Mouse (Mus musculus): ENCODE results near the gene 1110051M20Rik.
"Not testable (repeated sequence)": the region's sequence is repeated elsewhere in the genome, so short reads cannot be mapped to it uniquely, and the experiment has no call there.

The 1110051M20Rik gene

DNA sequence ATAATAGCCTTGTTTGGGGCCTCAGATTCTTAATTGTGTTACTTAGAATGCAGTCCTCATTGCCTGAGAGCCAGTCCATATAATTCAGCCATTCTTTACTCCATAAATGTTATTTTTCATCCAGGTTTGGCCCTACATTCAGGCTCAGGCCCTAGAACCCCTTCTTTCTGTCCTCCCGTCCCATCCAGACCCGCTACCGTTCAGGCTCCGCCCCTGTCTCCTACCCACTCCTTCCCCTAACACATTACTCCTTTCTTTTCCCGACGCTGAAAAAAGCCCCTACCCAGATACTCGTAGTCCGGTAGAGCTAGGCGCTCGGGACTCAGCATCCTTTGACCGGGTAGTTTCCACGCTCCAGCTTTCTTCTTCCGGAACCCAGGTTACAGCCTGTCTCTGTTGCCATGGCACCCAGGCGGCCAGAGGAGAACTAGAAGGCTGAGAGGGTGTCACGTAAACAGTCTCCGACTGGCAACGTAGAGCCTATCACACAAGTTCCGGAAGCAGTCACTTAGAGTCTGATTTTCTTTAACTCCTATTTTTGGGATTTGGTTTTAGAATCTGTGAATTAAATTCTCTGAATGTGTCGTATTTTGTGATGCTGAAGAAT is at the start of gene 1110051M20Rik:
1110051M20Rik (minus strand) TSS at position 419 of the 607 bp plus-strand sequence.
- in situ Hi-C loops (cut with MboI, MseI): no loop called here

DNA sequence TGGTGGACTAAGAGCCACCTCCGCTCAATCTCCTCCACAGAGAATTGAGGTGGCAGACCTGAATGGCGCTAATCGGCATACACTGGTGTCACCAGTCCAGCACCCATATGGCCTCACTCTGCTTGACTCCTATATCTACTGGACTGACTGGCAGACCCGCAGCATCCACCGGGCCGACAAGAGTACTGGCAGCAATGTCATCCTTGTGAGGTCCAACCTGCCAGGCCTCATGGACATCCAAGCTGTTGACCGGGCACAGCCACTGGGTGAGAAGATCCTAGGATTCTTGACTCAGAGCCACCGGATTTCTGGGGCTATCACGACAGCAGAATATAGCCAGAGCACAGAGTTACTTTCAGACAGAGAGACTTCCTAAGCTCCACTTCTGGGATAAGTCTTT is 49.5 kb upstream of the 1110051M20Rik start:
- in situ Hi-C loops (cut with MboI, MseI): loop anchor here (5.0 kb wide), 1 partner anchor 202 kb away; no protein-coding TSS in a partner anchor

DNA sequence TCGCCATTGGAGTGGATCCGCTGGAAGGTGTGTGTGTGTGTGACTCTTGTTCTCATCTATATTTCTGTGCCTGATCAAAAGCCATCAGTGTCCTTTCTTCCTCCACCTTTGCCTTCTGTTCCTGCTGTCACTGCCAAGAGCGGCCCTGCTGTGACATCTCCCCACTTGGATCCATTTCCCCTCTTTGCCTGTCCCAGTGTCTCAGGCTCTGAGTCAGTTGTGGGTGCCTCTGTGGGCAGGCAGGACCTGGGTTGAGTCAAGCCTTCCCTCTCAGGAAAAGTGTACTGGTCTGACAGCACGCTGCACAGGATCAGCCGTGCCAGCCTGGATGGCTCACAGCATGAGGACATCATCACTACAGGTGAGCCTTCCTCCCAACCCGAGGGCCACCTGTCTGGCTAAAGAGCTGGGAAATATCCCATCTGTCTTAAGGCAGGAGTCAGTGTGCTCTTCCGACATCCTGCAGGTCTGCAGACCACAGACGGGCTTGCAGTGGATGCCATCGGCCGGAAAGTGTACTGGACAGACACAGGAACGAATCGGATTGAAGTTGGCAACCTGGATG is 47.6 kb upstream of the 1110051M20Rik start:
- in situ Hi-C loops (cut with MboI, MseI): loop anchor here (5.0 kb wide), 1 partner anchor 200 kb away; no protein-coding TSS in a partner anchor

DNA sequence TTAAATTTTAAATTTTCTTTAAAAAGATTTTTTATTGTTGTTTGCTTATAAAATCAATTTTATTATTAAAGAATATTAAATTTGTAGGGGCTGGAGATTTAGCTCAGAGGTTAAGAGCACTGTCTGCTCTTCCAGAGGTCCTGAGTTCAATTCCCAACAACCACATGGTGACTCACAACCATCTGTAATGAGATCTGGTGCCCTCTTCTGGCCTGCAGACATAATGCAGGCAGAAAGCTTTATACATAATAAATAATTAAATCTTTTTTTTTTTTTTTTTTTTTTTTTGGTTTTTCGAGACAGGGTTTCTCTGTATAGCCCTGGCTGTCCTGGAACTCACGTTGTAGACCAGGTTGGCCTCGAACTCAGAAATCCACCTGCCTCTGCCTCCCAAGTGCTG is 42.8 kb upstream of the 1110051M20Rik start:
- in situ Hi-C loops (cut with MboI, MseI): not testable (repeated sequence)

DNA sequence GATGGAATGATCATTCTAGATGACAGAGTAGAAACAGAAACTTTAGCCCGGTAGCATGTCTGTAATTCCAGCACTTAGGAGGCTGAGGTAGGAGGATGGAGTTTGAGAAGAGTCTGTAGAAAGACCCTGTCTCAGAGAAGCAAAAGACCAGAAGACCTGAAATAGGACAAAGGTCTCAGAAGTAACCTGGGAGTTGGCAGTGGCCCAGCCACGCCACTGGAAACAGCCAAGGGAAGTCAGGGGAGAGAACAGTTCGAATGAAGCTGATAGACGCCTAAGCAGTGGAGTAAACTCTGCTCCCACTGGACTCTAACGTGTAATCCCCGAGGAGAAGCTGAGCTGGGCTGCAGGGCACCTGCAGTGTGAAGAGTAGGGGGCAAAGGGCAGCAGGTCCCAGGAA is 40.8 kb upstream of the 1110051M20Rik start:
- in situ Hi-C loops (cut with MboI, MseI): no loop called here

DNA sequence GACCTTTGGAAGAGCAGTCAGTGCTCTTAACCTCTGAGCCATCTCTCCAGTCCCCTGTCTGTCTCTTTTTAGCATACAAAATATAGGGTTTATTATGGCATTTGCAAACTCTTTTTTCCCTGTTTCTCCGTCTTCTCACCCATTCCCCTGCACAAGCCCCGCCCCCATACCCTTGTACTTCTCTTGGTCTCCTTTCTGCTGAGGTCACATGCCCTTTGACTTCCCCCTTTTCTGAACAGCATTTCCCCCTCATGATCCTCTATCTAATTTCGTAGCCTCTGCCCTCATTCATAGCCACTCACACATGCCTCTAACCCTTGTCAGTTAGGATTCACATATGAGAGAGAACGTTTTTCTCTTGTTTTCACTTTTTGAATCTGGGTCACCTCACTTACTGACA is 40.2 kb upstream of the 1110051M20Rik start:
- in situ Hi-C loops (cut with MboI, MseI): no loop called here

DNA sequence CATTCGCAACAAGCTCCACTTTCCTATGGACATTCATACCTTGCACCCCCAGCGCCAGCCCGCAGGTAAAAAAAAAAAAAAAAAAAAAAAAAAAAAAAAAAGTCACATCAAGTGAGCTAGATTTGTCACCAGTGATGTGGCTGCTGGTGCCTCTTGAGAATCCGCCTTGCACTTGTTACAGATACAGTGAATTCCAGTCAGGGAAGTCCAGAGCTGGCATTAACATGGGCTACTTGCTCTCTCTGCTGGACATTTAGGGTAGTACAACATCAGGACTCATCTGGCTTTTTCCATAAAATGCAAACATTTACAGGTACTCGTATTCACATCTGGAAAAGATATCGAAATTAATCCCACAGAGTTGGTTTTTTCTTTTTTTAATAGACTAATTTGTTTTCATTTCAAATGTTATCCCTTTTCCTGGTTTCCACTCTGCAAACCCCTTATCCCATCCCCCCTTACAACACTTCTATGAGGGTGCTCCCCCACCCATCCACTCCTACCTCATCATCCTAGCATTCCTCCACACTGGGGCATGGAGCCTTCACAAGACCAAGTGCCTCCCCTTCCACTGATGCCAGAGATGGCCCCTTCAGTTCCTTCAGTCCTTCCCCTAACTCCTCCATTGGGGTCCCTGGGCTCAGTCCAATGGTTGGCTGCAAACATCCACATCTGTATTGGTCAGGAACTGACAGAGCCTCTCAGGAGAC is 36.5 kb upstream of the 1110051M20Rik start:
- in situ Hi-C loops (cut with MboI, MseI): no loop called here

DNA sequence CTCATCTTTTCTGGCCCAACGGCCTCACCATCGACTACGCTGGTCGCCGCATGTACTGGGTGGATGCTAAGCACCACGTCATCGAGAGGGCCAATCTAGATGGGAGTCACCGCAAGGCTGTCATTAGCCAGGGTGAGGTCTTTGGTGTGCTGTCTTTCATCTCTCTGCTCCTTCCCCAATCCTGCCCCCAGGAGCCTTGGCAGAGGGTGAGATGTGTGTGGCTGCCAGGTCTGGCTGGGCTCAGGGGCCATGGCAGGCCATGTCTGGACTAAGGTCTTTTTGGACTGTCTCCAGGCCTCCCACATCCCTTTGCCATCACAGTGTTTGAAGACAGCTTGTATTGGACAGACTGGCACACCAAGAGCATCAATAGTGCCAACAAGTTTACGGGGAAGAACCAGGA is 35.9 kb upstream of the 1110051M20Rik start:
- in situ Hi-C loops (cut with MboI, MseI): no loop called here

DNA sequence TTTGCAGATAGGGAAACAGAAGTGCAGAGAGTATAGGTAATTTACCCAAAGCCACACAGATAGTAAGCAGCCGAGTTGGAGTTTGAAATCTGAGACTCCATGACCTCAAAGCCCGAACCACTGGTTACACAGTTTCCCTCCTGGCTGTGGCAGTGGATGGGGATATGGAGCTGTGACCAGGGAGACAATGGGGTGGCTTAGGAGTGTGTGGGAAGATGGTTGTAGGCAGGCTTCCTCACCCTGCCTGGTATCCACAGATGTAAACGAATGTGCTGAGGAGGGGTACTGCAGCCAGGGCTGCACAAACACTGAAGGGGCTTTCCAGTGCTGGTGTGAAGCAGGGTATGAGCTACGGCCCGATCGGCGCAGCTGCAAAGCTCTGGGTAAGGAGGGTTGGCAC is 32.3 kb upstream of the 1110051M20Rik start:
- in situ Hi-C loops (cut with MboI, MseI): no loop called here

DNA sequence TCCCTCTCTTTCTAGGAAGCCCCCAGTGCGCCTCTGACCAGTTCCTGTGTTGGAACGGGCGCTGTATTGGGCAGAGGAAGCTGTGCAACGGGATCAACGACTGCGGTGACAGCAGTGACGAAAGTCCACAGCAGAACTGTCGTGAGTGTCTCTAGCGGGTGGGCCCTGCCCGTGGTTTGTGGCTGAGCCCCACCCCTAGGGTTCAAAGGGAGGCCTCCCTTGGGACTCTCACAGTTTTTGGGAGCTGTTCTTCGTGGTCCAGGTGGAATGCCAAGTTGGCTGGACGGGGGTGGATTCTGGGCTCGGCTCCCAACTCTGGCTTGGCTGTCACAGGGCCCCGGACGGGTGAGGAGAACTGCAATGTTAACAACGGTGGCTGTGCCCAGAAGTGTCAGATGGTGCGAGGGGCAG is 31.8 kb upstream of the 1110051M20Rik start:
- in situ Hi-C loops (cut with MboI, MseI): no loop called here

DNA sequence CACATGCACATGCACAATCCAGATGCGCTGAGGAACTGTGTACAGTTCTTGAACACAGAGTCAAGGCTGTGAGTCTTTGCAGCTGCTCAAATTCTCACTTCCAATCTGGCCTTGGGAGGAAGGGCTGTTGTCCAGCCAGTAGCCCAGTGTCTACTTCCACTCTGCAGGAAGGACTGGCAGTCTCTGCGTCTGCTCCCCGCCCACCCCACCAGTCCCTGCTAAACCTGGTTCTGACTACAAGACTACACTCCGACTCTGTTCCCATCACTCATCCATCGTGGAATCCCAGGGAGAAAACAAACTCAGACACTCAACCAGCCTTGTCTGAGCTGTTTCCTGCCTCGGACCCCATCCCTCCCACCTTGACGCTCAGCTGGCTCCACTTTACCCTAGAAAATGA is 31.3 kb upstream of the 1110051M20Rik start:
- in situ Hi-C loops (cut with MboI, MseI): no loop called here

DNA sequence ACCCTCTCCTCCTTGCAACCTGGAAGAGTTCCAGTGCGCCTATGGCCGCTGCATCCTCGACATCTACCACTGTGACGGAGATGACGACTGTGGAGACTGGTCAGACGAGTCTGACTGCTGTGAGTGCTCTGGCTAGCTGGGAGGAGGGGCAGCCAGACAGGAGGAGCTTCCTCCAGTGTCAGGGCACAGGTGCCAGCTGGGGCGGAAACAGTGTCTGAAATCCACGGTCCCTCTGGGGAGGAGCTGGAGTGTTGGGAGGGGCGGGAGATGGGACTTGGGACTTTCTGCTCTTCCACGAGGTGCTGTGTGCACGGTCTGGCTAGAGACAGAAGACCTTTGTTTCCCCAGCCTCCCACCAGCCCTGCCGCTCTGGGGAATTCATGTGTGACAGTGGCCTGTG is 29.9 kb upstream of the 1110051M20Rik start:
- in situ Hi-C loops (cut with MboI, MseI): loop anchor here (5.0 kb wide), 1 partner anchor 52 kb away; no protein-coding TSS in a partner anchor

DNA sequence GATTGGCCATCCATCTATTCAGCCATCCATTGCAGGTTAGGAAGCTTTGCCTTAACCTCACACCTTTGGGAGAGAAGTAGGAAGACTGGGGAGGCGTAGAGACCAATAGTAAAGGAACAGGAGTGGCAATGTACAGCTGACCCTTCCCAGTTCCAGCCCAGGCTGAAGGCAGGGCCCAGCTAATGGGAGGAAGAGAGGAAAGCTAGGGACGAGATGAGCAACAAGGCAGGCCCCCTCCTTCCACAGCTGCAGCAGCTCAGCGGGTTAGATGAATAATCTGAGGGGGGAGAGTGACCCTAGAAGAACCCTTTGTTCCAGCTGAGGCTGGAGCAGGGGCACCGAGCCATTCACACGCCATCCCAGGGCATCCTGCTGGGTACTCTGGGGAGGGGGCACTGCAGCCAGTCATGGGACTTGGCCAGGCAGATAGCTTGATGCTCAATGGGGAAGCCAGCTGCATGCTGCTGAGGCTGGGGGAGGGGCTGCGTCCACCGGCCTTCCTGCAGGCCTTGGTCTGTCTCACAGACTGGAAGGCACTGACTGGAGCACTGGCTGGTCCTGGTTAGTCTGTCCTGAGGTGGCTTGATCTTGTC is 25.6 kb upstream of the 1110051M20Rik start:
- in situ Hi-C loops (cut with MboI, MseI): loop anchor here (5.0 kb wide), 1 partner anchor 48 kb away; no protein-coding TSS in a partner anchor

DNA sequence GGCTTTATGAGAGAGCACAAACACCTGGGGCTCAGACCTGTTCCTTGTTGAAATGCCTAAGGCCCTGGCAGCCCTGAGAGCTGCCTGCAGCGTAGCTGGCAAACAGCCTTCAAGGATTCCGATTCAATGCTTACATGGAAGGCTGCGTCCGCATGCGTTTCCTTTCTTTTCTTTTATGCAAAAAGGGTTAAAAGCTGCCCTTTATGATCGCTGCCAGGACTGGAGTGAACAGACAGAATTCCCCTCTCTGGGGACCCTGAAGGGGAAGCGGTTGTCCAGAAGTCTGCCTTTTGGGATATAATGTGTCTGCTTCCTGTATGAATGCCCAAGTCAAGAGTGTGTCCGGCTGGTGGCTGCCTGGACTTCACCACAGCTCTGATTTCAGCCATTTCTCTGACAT is 23.1 kb upstream of the 1110051M20Rik start:
- in situ Hi-C loops (cut with MboI, MseI): no loop called here

DNA sequence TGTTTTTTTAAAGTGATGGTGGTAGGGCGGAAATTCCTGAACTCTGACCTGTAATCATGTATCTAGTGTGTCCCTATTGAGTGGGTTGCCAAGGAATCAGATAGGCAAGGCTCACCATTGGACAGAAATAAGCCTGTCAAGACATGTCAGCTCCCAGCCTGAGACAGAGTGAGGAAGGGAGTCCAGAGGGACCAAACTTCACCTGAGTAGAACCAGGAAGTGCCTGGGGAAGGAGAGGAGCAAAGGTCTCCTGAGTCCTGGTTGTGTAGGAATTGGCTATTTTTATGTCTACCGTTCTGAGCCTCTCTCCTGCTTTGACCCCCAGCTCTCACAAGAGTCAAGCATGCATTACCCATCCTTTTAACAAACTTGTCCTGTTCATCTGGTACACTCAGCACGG is 21.4 kb upstream of the 1110051M20Rik start:
- in situ Hi-C loops (cut with MboI, MseI): no loop called here

DNA sequence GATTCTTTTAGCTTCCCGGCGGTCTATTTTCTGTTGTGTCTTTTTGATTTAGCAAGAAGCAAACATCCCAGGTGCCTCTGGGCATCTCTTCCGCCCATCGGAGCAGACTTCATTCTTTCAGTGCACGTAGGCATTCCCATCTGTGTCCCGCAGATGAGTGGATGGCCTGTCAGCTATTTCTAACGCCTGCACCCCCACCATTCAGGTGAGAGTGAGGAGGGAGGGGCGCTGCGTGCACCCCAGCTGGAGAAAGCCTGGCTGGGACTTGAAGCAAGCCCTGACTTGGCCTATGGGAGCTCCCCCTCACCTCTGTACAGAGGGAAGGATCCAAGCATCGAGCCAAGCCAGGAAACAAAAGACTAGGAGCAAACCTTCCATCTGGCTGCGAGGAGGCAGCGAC is 18.2 kb upstream of the 1110051M20Rik start:
- in situ Hi-C loops (cut with MboI, MseI): no loop called here

DNA sequence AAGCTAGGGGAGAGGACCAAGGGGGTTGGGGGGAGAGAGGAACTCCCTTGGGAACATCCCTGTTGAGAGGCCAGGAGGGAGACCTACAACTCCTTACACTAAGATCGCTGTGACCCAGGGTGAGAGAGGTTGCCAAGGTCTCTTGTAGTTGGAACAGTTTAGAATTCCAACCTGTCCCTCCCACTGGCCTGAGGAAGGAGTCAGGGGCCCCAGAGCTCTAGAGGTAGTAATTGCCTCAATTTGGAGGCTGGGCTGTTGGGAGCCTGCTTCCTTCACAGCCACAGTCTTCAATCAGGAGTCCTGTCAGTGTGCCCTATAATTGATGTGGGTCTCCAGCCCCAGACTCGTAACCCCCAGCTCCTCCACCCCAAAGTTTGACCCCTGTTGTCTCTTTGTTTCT is 17.7 kb upstream of the 1110051M20Rik start:
- in situ Hi-C loops (cut with MboI, MseI): no loop called here

DNA sequence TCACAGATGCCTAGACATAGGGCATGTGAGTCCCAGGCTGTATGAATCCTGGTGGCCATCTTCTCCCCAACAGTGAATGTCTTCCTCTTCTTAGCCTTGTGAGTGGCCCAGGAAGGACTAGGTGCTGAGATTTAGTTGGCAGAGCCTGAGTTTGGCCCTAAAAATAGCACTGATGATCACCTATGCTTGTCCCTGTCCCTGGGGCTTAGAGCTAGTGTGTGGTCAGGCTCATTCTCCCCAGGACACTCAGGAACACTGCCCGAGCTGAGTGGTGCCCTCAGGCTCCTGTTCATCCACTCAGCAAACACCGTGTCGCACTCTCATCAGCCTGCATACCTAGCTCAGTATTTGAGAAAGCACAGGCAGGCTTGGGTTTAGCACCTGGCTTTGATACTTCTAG is 16.8 kb upstream of the 1110051M20Rik start:
- in situ Hi-C loops (cut with MboI, MseI): no loop called here

DNA sequence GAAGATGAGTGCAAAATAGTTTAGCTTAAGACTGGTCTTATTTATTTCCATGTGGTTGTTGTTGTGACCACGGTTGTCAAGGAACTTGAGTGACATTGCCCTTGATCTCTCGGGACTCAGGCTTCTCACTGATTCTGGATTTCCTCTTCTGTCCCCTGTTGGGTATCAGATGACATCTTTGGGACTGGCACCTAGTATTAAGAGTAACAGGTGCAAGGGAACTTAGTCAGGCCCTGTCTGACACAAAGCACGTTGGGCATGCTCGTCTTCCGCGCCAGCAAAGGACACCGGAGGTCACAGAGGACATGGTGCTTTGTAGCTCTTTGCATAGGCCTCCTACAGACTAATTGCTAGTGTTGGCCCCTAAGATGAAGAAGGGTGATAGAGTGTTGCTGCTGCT is 16.3 kb upstream of the 1110051M20Rik start:
- in situ Hi-C loops (cut with MboI, MseI): no loop called here

DNA sequence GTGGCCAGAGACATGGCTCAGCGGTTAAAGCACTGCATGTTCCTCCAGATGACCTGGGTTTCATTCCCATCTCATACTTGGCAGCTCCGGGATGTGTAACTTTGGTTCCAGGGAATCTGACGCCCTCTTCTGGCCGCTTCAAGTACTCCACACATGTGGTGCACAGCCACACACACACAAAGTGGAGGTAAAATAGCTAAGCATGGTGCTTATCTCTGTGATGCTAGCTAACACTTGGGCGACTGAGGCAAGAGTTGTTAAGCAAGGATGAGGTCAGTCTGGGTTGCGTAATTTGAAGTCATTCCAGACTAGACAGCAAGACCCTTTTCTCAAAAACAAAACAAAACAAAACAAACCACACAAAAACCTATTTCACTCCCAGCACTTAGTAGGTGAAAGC is 15.6 kb upstream of the 1110051M20Rik start:
- in situ Hi-C loops (cut with MboI, MseI): no loop called here

DNA sequence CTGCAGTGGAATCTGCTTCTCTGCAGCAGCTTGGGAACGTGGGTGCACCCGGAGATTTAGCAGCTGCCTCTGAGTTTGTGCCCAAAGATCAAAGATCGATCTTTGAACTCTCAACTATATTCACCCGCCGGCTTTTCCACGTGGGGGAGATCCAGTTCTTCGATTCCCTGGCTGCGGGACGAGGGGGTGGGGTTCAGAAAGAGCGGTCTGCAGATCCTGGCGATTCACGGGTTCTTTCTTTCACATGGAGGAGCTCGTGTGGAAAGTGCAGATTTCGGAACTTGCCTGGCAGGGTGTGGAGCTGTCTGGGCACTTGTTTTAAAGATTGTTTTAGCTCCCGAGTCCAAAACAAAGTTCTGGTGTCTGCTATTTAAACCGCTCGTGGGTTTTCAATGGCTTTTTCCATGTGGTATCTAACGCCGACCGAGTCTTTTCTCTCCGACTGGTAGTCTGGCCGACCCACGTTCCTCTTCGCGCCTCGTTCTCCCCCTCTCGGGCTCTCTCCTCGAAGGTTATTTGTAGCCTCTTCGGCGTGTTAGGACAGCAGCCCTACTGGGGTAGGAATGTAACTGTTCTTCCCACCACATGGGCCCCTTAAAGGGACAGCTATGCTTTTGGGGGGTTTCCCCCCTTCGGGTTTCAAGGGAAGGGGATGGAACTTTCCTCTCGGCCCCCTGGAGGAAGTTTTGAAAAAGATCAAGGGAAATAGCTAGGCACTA is 14.3 kb upstream of the 1110051M20Rik start:
- in situ Hi-C loops (cut with MboI, MseI): no loop called here

DNA sequence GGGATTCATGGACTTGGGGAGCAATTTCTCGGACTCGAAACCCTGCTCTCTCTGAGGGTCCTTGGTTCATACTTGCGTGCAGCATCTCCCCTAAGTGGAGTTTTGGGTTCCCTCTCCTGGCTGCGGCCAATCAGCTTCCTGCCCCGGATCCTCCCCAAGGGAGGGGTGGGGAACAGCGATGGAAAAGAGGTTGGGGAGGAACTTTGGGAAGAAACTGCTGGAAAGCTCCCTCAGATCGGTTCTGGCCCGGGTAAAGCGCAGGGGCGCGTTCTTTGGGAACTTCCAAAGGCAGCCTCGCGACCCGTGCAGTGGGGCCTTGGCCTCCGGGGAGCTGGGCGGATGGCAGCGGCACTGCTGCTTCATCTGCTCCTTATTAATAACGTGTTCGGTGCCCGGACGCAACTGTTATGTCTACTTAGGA is 13.8 kb upstream of the 1110051M20Rik start:
- in situ Hi-C loops (cut with MboI, MseI): no loop called here
